Mouse (Mus musculus): ENCODE results near the gene Focad. TPM values are rescaled to one million over a fixed set of nuclear protein-coding genes. Genes with fewer than 3 reads are reported as not detected.

Focad gene
- total RNA-seq, 2 experiments from 2014 or later, result 5.4 to 13.4 TPM

- ATAC-seq (replicated peaks; ENCODE audit: low FRiP score, poor library complexity, severe bottlenecking), result no peak
Measured at GRCm38 (mm10) chr4:88149462-88149861, 55.0 kb downstream of the Focad start.

DNA sequence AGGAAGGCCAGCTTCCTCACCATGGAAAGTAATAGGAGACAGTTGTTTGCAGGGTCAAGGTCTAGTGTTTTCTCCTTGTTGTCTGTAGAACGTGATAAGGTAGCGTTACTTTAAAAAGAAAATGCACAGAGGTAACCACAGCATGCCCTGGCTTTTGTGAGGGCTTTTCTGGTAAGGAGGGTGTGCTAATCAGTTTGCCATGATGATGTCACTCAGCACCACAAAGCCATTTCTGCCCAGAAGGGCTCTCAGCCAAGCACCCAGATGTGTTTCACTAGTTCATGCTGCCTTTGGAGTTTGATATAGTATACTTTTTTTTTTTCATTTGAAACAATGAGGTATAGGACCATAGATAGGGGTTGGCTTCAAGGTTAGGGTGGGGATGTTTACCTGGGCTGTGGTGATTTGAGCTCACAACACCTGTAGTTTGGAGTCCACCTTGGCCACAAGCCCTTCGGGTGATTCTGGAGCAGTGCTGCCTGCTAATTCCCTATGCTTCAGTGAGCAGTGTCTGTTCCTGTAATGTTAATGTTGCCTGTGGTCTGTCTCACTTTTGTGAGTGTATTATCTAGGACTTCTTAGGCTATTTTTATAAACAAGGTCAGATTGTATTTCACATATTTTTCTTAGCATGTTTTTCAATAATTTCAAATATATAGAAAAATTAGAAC, 61.2 kb downstream of the Focad start:
- no peak for ATAC-seq (replicated peaks; ENCODE audit: low FRiP score, poor library complexity, severe bottlenecking)

DNA sequence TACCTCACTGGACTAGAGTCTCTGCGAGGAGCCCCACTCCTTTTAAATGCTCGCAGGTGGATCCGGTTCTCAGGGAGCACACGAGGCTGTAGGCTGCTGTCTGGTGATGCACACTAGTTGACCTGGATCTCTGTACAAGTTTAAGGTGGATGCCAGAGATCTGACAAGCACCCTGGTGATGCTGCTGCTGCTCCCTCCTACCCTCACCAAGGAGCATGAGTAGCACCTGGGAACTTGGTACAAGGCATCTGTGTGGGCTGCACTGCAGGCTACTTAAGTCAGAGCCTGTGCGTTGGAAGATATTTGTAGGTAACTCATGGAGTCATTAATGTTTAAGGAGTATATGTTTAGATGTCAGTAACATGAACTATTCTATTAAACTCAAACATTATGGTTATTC, 62.5 kb downstream of the Focad start:
- no peak for ATAC-seq (replicated peaks; ENCODE audit: low FRiP score, poor library complexity, severe bottlenecking)

- ATAC-seq (replicated peaks; ENCODE audit: low FRiP score, poor library complexity, severe bottlenecking), result no peak
Measured at GRCm38 (mm10) chr4:88157644-88158043, 63.2 kb downstream of the Focad start.

GRCm38 (mm10) chr4:88159256-88159655, 64.8 kb downstream of the Focad start:
- ATAC-seq (replicated peaks; ENCODE audit: low FRiP score, poor library complexity, severe bottlenecking), result no peak

GRCm38 (mm10) chr4:88159700-88160099, 65.3 kb downstream of the Focad start:
- ATAC-seq (replicated peaks; ENCODE audit: low FRiP score, poor library complexity, severe bottlenecking), result no peak

DNA sequence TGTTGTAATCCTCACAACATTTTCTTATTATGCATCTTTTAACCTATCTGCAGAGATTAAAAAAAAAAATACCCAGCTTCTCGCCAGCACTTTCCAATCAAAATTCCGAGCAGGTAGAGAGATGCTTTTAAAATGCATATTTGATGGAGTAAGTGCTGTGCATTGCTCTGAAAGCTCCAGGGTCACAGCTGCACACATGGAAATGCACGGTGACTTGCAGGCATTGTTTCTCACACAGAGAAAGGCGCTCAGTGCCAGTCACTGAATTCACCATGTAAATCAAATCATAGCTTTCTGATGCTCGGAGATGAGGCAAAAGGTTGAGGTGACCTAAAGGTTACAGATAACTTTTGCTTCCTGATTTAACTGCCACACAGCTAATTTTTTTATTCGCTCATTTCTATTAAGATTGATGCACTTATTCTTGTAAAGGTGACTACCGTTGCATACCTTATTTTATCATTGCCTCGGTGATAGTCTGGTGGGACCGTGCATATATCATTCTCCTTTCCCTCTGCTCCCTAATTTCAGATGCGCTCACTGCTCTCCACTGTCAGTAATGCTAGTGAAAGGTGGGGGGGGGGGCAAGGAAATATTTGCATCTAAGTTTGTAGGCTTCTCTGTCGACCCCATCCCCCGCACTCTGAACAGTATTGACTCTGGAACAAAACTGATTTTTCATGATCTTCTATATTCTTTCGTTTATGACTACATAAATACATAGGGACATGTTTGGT, 69.2 kb downstream of the Focad start:
- ATAC-seq (replicated peaks; ENCODE audit: low FRiP score, poor library complexity, severe bottlenecking), result no peak

GRCm38 (mm10) chr4:88167008-88167862, 72.8 kb downstream of the Focad start:
- ATAC-seq (replicated peaks; ENCODE audit: low FRiP score, poor library complexity, severe bottlenecking), result no peak

GRCm38 (mm10) chr4:88175058-88175974, 80.9 kb downstream of the Focad start:
- ATAC-seq (replicated peaks; ENCODE audit: low FRiP score, poor library complexity, severe bottlenecking), result no peak

DNA sequence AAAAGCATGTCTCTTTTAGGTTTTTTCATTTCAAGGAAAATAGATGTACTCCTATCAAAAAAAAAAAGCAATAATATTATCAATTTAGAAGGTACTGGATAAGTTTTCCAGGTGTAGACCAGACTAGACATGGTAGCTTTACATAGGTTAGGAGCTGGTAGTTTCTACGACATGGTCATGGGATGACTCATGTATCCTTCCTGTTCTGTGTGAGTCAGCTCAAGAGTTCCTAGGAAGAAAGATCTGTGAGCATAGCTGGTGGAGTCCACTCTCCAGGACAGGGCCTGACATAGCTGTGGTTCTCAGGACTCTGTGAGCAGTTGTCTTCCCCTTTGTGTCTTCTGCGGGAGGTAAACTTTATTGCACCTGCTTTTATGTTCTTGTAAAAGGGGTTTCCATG, 84.9 kb downstream of the Focad start:
- no peak for ATAC-seq (replicated peaks; ENCODE audit: low FRiP score, poor library complexity, severe bottlenecking)

DNA sequence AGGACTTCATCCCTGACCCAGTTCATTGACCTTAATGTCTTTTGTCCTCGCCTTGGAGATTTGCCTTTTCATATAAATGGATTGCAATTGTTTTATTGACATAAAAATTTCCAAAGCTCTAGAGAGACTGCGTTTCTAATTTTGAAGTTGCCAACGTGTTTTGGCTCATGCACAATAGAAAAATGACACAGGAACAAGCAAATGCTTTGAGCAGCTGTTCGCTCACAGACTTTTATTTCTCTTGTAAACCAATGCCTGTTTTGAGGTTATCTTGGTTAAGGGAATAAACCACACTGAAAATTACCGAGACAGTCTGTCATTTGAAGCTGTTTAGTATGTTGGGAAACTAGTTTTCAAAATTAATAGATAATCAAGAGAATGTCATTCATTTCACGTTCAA, 89.9 kb downstream of the Focad start:
- no peak for ATAC-seq (replicated peaks; ENCODE audit: low FRiP score, poor library complexity, severe bottlenecking)

GRCm38 (mm10) chr4:88185872-88186426, 91.5 kb downstream of the Focad start:
- no peak for ATAC-seq (replicated peaks; ENCODE audit: low FRiP score, poor library complexity, severe bottlenecking)

GRCm38 (mm10) chr4:88187649-88188048, 93.2 kb downstream of the Focad start:
- no peak for ATAC-seq (replicated peaks; ENCODE audit: low FRiP score, poor library complexity, severe bottlenecking)

GRCm38 (mm10) chr4:88189495-88189894, 95.1 kb downstream of the Focad start:
- no peak for ATAC-seq (replicated peaks; ENCODE audit: low FRiP score, poor library complexity, severe bottlenecking)

- no peak for ATAC-seq (replicated peaks; ENCODE audit: low FRiP score, poor library complexity, severe bottlenecking)
Measured at GRCm38 (mm10) chr4:88194256-88194655, 99.8 kb downstream of the Focad start.

DNA sequence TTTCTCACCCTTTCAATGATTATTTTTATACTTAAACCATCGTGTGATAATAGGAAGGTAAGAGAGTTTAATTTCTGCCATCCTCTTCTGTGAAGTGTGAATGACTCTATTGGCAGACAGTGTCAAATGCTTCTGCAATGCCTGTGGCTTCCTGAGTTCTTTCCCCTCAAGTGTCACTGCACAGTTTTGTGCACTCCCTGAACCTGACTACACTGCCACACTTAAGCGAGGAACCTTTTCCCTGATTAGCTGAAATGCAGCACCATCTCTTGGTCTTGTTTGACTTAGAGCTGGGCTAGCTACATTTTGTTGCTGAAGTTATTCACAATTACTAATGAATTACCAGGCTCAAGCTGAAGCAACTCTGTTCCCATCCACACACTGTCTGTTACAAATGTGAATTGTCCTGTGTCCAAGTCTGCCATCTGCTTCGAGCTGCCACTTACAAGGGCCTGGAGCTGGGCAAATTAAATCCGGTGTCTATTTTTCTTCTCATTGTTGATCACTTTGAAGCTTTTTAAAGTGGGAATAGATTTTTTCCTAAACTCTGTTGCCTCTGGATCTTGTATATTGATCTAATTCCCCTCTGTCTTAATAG, 101.6 kb downstream of the Focad start:
- ATAC-seq (replicated peaks; ENCODE audit: low FRiP score, poor library complexity, severe bottlenecking), result no peak

- no peak for ATAC-seq (replicated peaks; ENCODE audit: low FRiP score, poor library complexity, severe bottlenecking)
Measured at GRCm38 (mm10) chr4:88196500-88196912, 102.1 kb downstream of the Focad start.

GRCm38 (mm10) chr4:88197244-88197643, 102.8 kb downstream of the Focad start:
- ATAC-seq (replicated peaks; ENCODE audit: low FRiP score, poor library complexity, severe bottlenecking), result no peak

DNA sequence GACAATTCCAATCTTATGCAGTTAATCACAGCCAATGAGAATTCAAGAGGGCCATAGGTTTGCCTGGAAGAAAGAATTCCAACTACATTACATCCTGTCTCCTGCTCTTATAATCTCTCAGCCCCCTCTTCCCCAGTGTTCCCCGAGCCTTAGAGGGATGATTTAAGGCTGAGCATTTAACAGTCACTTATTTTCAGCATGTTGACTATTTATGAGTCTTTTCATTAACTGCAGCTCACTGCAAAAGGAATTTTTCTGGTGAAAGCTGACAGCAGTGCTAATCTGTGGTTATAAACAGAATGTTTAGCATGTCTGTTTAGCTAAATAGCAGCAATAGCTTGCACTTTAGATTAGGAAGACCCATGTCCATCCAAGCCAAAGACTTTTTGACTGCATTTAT, 104.8 kb downstream of the Focad start:
- ATAC-seq (replicated peaks; ENCODE audit: low FRiP score, poor library complexity, severe bottlenecking), result no peak

All from erythroid progenitor cell, adult 5-6 weeks (primary cell).